Mouse (Mus musculus) limb, embryonic 12.5 days (tissue): ENCODE data around the gene Mtmr4. TPM values are rescaled to one million over a fixed set of nuclear protein-coding genes. Genes with fewer than 3 reads are reported as not detected.

Source experiments
- ATAC-seq: fragments of 200-750 bp; cut with Nextera tagmentation; 2 replicates; pipeline ENCODE4 v1.8.0; 2017; ENCODE audit warnings: low read depth, moderate TSS enrichment; ENCODE audit not compliant: insufficient number of reproducible peaks, insufficient read depth, low FRiP score, low TSS enrichment
- H3K27ac ChIP-seq: fragments of 300-500 bp; sonication (generic); 2 replicates; pipeline ENCODE4 v1.5.1; 2016; ENCODE audit warnings: mild to moderate bottlenecking, moderate library complexity
- H3K27me3 ChIP-seq: fragments of 300-500 bp; sonication (generic); 2 replicates; pipeline ENCODE4 v1.6.1; 2016; ENCODE audit warnings: mild to moderate bottlenecking, moderate library complexity
- H3K36me3 ChIP-seq: fragments of 300-500 bp; sonication (generic); 2 replicates; pipeline ENCODE4 v1.6.1; 2016; ENCODE audit warnings: mild to moderate bottlenecking, moderate library complexity
- H3K4me1 ChIP-seq: fragments of 300-500 bp; sonication (generic); replicated peaks from 2 replicates; pipeline ENCODE4 v1.6.1; 2016
- H3K4me2 ChIP-seq: fragments of 300-500 bp; sonication (generic); 2 replicates; pipeline ENCODE4 v1.6.1; 2016; ENCODE audit warnings: mild to moderate bottlenecking, moderate library complexity
- H3K4me3 ChIP-seq: fragments of 300-500 bp; sonication (generic); replicated peaks from 2 replicates; pipeline ENCODE4 v1.5.1; 2016; ENCODE audit warnings: mild to moderate bottlenecking
- H3K9ac ChIP-seq: fragments of 300-500 bp; sonication (generic); replicated peaks from 2 replicates; pipeline ENCODE4 v1.6.1; 2016; ENCODE audit warnings: mild to moderate bottlenecking, moderate library complexity
- H3K9me3 ChIP-seq: fragments of 300-500 bp; sonication (generic); 2 replicates; pipeline ENCODE4 v1.6.1; 2016; ENCODE audit warnings: mild to moderate bottlenecking, moderate library complexity
- WGBS: fragments of 180-500 bp; shearing (Covaris S2); methylation state at CpG from one replicate; pipeline ENCODE4 v1.1.7; 2016; 5-methylcytosine and 5-hydroxymethylcytosine counted together
- polyA plus RNA-seq: library from polyadenylated mRNA; unstranded; fragments of >200 nt; fragmentation: Nextera tagmentation; extraction: Ambion mirVana; gene quantifications from 2 replicates; pipeline ENCODE4 v1.2.1, GENCODE M21; 2016

Gene Mtmr4
- polyA plus RNA-seq, 1 experiment from 2014 or later, result 54.0 TPM

DNA sequence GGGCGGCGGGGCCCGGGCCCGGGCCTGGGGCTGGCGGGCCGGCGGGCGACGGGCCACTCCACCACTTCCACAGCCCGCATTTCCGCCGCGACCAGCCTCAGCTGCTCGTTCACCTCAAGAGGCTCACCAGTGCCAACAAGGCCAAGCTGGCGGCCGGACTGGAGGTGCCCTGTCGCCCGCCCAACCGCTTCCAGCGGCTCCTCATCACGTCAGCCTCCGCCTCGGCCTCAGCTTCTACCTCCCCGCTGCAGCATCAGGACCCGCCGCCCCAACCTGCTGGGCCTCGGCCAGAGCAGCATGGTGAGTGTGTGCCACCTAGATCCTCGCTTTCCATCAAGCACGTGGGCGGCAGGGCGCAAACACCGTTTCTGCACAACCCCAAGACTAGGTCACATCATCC is 25.6 kb downstream of the Mtmr4 start:
- Histone ChIP-seq H3K9ac (no peak overlapping the region), H3K4me1 (no peaks in the 10 kb centered on the region), H3K4me2 (no peak overlapping the region), H3K36me3 (peaks cover 86% of the 10 kb centered on the region), H3K27me3 (no peaks in the 10 kb centered on the region), H3K4me3 (no peak overlapping the region), H3K27ac (no peak overlapping the region), H3K9me3 (peaks cover 7% of the 10 kb centered on the region)
- no peak for ATAC-seq
- WGBS, result 91% methylated on average over 32 of the region's 32 CpGs

DNA sequence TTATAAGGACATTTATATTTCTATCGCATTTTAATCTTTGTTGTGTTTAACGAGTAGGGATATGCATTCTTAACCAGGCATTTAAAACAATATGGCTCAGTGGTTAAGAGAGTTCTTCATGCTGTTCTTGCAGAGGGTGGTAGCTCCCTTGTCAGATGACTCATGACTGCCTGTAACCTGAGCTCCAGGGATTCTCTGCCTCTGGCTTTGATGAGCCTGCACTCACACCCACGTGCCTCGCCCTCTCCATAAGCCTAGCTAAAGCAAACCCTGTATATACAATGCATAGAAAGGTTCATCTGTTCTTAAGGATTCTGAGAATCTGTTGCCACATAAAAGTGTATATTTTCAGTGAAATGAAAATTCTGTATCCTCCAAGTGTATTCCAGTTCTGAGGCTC is 31.2 kb downstream of the Mtmr4 start:
- Histone ChIP-seq H3K27ac (no peak overlapping the region), H3K4me1 (no peaks in the 10 kb centered on the region), H3K4me2 (no peak overlapping the region), H3K9ac (no peak overlapping the region), H3K36me3 (peaks cover 68% of the 10 kb centered on the region), H3K9me3 (no peaks in the 10 kb centered on the region), H3K27me3 (no peaks in the 10 kb centered on the region), H3K4me3 (no peak overlapping the region)
- ATAC-seq, result no peak
- 64% methylated on average over 4 of the region's 4 CpGs for WGBS

DNA sequence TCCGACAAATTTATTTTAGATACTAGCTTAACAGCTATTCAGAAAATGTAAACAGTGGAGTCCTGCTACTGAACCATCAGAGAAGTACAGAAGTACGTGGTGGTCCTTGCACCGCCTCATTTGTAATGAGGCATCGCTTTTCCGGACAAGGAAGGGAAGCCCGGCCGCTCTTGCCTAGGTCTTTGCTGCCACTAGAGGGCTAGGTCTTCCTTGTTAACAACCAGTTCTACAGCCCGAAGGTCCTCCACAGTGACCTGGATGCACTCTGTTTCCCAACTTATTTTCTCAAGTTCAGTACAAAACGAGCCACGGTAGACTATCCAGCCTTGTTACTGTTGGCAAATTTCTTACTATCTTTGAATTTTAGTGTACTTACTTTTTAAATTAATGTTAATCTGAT is 37.9 kb downstream of the Mtmr4 start:
- WGBS, result 28% methylated on average over 10 of the region's 10 CpGs
- H3K9ac ChIP-seq, result 0 out of 2 replicates have a peak overlapping the region, but pooled peaks have one; percentile 8
- no peaks in the 10 kb centered on the region for H3K27me3 ChIP-seq
- peaks cover 4% of the 10 kb centered on the region; the same call in 1 of the 2 replicates for H3K4me1 ChIP-seq
- no peak overlapping the region for H3K27ac ChIP-seq
- no peak overlapping the region for H3K4me2 ChIP-seq
- peaks cover 16% of the 10 kb centered on the region; the same call in 1 of the 2 replicates for H3K36me3 ChIP-seq
- no peaks in the 10 kb centered on the region for H3K9me3 ChIP-seq
- no peak overlapping the region for H3K4me3 ChIP-seq
- no peak for ATAC-seq

DNA sequence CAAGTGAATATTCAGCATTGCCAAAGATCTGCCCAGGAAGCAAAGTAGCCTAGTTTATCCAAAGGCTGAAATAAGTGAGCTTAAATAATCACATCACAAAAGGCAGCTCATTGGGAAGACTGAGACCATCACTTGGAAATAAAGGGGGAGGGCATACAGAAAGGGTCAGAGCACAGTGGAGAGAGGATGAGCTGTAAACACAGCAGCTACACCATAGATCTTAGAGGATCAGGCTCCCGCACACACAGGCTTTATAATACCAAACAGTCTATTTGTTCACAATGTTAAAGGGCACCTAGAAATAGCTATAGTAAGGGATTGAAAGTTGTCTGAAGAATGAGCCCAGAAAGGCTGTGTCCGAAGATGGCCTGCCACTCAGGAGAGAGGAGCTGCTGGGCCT is 46.8 kb downstream of the Mtmr4 start:
- H3K27me3 ChIP-seq, result no peaks in the 10 kb centered on the region
- peak overlapping the region; percentile 35; the same call in 1 of the 2 replicates for H3K27ac ChIP-seq
- H3K9me3 ChIP-seq, result no peaks in the 10 kb centered on the region
- ATAC-seq, result no peak
- peaks cover 10% of the 10 kb centered on the region for H3K4me1 ChIP-seq
- peak overlapping the region; percentile 72 for H3K4me2 ChIP-seq
- peak overlapping the region; percentile 49 for H3K4me3 ChIP-seq
- H3K9ac ChIP-seq, result peak overlapping the region; percentile 85
- peaks cover 5% of the 10 kb centered on the region for H3K36me3 ChIP-seq
- WGBS, result 27% methylated on average over 2 of the region's 2 CpGs

DNA sequence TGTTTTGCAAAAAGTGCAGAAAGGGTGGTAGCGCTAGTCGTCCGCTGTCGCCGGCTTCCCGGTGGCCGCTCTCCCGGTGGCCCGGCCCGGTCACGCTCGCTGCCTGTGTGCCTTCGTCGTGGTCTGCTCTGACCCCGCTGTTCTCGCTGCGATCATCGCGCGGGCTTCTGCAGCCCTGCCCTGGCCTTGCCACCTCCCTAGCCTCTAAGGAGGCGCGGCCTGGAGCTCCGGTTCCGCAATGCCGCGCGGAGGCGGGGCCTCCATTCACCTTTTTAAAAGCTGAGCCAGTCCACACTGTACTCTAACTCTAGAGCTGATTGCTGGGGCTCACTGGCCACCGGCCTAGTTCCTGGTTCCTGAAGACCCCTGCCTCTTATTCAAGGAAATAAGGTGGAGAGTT is 47.2 kb downstream of the Mtmr4 start:
- H3K4me2 ChIP-seq, result peak overlapping the region; percentile 72
- H3K4me1 ChIP-seq, result peaks cover 10% of the 10 kb centered on the region
- no peaks in the 10 kb centered on the region for H3K27me3 ChIP-seq
- H3K27ac ChIP-seq, result peak overlapping the region; percentile 35; the same call in 1 of the 2 replicates
- peak overlapping the region; percentile 49 for H3K4me3 ChIP-seq
- under 1% methylated on average over 29 of the region's 29 CpGs for WGBS
- peaks cover 5% of the 10 kb centered on the region for H3K36me3 ChIP-seq
- H3K9me3 ChIP-seq, result no peaks in the 10 kb centered on the region
- peak; percentile 79; the same call in 1 of the 2 replicates for ATAC-seq
- peak overlapping the region; percentile 85 for H3K9ac ChIP-seq

DNA sequence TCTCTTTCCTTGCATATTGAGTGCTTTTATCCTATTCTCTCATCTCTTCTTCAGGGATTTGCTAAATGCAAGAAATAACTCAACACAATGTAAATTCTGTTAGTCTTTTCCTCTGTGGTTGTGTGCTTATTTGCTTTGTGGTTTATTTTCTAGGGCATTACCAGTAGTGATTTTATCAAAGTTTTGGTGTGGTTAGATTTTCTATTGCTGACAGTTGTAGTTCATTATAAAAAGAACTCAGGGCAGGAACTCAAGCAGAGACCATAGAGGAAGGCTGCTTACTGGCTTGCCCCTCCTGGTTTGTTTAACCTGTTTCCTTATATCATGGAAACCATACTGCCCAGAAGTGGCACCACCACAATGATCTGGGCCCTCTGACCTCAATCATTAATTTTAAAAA is 50.9 kb downstream of the Mtmr4 start:
- H3K27me3 ChIP-seq, result no peaks in the 10 kb centered on the region
- no peak overlapping the region for H3K9ac ChIP-seq
- peaks cover 10% of the 10 kb centered on the region for H3K4me1 ChIP-seq
- H3K4me3 ChIP-seq, result no peak overlapping the region
- no peaks in the 10 kb centered on the region for H3K9me3 ChIP-seq
- H3K27ac ChIP-seq, result no peak overlapping the region
- ATAC-seq, result no peak
- no peak overlapping the region for H3K4me2 ChIP-seq
- no peaks in the 10 kb centered on the region for H3K36me3 ChIP-seq

DNA sequence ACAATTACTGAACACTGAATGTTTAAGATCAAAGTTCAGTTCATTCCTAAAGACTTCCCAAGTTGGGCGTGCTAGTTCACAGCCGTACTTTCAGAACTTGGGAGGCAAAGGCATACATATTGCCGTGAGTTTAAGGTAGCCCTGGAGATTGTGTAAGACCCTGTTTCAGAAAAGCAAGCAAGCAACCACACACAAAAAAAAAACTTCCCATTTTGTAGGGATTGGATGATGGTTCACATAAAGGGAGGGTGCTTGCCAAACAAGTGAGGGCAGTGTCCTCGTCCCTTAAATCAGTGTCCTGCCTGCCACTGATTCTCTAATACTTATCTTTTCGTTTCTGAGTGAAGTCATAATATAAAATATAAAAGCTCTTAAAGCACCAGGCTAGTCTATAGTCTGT is 62.7 kb downstream of the Mtmr4 start:
- no peak for ATAC-seq

DNA sequence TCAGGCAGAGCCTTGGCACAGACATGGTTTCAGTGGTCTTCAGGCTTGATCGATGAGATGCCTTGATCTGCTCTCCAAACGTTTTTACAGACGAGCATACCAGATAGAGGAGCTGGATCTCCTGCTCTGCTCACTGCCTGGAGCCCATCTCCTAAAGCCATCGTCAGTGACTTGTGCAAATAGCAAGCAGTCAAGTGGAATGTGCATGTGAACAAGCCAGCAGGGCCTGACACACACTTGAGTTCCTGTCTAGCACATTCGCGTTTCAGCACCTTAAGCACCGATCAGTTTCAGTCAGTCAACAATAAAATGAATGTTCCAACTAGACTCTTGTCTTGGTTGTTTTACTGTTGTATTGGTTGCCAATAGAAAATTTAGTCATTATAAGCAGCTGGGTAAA is 67.3 kb downstream of the Mtmr4 start:
- Histone ChIP-seq H3K9ac (no peak overlapping the region), H3K27me3 (peaks cover 12% of the 10 kb centered on the region), H3K4me2 (no peak overlapping the region), H3K27ac (no peak overlapping the region), H3K4me3 (no peak overlapping the region), H3K4me1 (peaks cover 9% of the 10 kb centered on the region), H3K9me3 (no peaks in the 10 kb centered on the region), H3K36me3 (no peaks in the 10 kb centered on the region)
- WGBS, result 75% methylated on average over 7 of the region's 7 CpGs
- no peak for ATAC-seq

More for the DNA sequence above, 62.7 kb downstream of the Mtmr4 start:
- Histone ChIP-seq H3K36me3 (no peaks in the 10 kb centered on the region), H3K4me2 (no peak overlapping the region), H3K9me3 (no peaks in the 10 kb centered on the region), H3K4me1 (no peaks in the 10 kb centered on the region), H3K9ac (no peak overlapping the region), H3K4me3 (no peak overlapping the region), H3K27ac (no peak overlapping the region), H3K27me3 (no peaks in the 10 kb centered on the region)
- 81% methylated on average over 5 of the region's 5 CpGs for WGBS

DNA sequence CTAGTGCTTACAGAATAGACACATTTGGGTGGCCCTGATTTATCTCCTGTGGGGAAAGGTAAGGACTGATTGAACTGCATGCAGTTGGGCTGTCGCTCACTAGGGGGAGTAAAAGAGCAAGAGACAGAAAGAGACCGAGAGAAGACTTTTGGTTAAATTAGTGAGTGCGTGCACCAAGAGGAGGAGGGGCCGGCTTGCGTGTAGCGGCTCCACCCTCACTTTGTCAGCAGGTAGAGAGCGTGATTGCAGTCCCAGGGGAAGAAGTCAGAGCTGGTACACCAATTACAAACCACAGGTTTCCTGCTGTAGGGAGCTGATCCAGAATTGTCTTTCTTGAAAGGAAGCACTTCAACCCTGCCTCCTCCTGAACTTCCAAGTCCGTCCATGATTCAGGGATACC is 70.4 kb downstream of the Mtmr4 start, which contains the start of gene Rnf43:
TSS of gene Rnf43 (plus strand) at position 316 of the 400 bp plus-strand sequence.
- Histone ChIP-seq H3K27me3 (peaks cover 18% of the 10 kb centered on the region), H3K4me2 (peak within 1 kb of the TSS; percentile 69), H3K4me1 (peaks cover 9% of the 10 kb centered on the region), H3K36me3 (no peaks in the 10 kb centered on the region), H3K9me3 (no peaks in the 10 kb centered on the region), H3K27ac (no peak within 1 kb of the TSS), H3K4me3 (peak within 1 kb of the TSS; percentile 37), H3K9ac (peak within 1 kb of the TSS; percentile 42; the same call in 1 of the 2 replicates)
- no peak for ATAC-seq
- 2% methylated on average over 8 of the region's 8 CpGs for WGBS

DNA sequence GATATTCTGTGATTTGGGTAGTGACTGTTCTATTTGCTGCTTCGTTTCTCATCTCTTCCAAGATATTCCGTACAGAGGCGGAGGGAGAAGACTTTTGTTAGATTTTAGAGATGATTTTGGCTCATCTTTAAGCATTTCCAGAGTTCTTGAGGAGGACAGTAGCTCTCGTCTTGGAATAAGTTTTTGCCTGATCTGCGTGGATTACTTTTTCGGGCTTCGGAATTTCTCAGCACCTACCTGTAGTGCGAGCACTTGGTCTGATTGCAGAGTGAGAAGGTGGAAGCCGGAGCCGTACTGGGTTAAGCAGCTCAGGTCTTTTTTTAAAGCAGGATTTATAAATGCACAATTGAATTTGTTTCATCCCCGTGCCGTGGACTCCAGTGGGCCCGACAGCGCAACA is 70.9 kb downstream of the Mtmr4 start:
- H3K9ac ChIP-seq, result peak overlapping the region; percentile 42; the same call in 1 of the 2 replicates
- no peaks in the 10 kb centered on the region for H3K36me3 ChIP-seq
- H3K4me2 ChIP-seq, result peak overlapping the region; percentile 69
- H3K4me1 ChIP-seq, result peaks cover 9% of the 10 kb centered on the region
- no peaks in the 10 kb centered on the region for H3K9me3 ChIP-seq
- 10% methylated on average over 14 of the region's 14 CpGs for WGBS
- no peak overlapping the region for H3K27ac ChIP-seq
- peak overlapping the region; percentile 37 for H3K4me3 ChIP-seq
- ATAC-seq, result no peak
- peaks cover 18% of the 10 kb centered on the region for H3K27me3 ChIP-seq

DNA sequence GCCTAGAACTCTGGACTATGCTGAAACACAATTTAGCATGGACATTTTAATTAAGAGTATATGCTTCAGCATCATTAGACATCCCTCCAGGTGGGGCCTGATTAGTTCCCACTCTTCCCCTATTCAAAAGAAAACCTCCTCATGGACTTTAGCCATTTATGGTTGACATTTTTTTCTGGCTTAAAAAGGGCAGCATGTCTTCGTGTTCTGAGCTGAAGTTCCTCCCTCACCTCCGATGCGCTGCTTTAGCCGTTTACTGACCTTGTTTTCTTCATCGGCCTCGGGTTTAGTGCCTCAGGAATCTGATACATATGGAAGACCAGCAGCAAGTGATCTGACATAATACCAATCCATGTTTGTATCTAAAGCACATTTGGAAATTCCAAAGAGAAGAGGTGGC is 72.0 kb downstream of the Mtmr4 start:
- H3K36me3 ChIP-seq, result no peaks in the 10 kb centered on the region
- H3K4me2 ChIP-seq, result peak overlapping the region; percentile 23; the same call in 1 of the 2 replicates
- peaks cover 18% of the 10 kb centered on the region for H3K27me3 ChIP-seq
- H3K4me1 ChIP-seq, result peaks cover 9% of the 10 kb centered on the region
- no peak overlapping the region for H3K9ac ChIP-seq
- H3K9me3 ChIP-seq, result no peaks in the 10 kb centered on the region
- H3K4me3 ChIP-seq, result peak overlapping the region; percentile 15
- WGBS, result 60% methylated on average over 6 of the region's 6 CpGs
- no peak overlapping the region for H3K27ac ChIP-seq
- no peak for ATAC-seq

DNA sequence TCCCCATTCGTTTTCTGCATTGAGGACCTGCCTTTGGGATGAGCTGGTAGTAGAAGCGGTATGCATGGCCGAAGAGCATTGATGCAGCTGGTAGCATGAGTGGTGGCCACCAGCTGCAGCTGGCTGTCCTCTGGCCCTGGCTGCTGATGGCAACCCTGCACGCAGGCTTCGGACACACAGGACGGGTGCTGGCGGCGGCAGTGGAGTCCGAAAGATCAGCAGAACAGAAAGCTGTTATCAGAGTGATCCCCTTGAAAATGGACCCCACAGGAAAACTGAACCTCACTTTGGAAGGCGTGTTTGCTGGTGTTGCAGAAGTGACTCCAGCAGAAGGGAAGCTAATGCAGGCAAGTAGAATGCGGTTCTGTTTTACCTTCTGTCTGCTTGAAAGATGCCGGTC is 72.6 kb downstream of the Mtmr4 start:
- Histone ChIP-seq H3K36me3 (no peaks in the 10 kb centered on the region), H3K9ac (no peak overlapping the region), H3K9me3 (no peaks in the 10 kb centered on the region), H3K4me2 (peak overlapping the region; percentile 23; the same call in 1 of the 2 replicates), H3K4me1 (peaks cover 9% of the 10 kb centered on the region), H3K4me3 (peak overlapping the region; percentile 15), H3K27me3 (peaks cover 18% of the 10 kb centered on the region), H3K27ac (no peak overlapping the region)
- 66% methylated on average over 12 of the region's 12 CpGs for WGBS
- ATAC-seq, result no peak
